Mouse (Mus musculus) limb, embryonic 13.5 days (tissue): ENCODE data around the gene Mthfr. TPM values are rescaled to one million over a fixed set of nuclear protein-coding genes. Genes with fewer than 3 reads are reported as not detected.

Experiments used
- ATAC-seq: fragments of 200-750 bp; cut with Nextera tagmentation; 2 replicates; pipeline ENCODE4 v1.8.0; 2017; ENCODE audit warnings: low read depth, moderate number of reproducible peaks, moderate TSS enrichment; ENCODE audit not compliant: low FRiP score
- H3K27ac ChIP-seq: fragments of 300-500 bp; sonication (generic); 2 replicates; pipeline ENCODE4 v1.5.1; 2015; ENCODE audit warnings: inconsistent platforms, mild to moderate bottlenecking, moderate library complexity
- H3K27me3 ChIP-seq: fragments of 300-500 bp; sonication (generic); 2 replicates; pipeline ENCODE4 v1.6.1; 2015; ENCODE audit warnings: mild to moderate bottlenecking, inconsistent platforms
- H3K36me3 ChIP-seq: fragments of 300-500 bp; sonication (generic); 2 replicates; pipeline ENCODE4 v1.6.1; 2015; ENCODE audit warnings: inconsistent platforms, mild to moderate bottlenecking, moderate library complexity
- H3K4me1 ChIP-seq: fragments of 300-500 bp; sonication (generic); 2 replicates; pipeline ENCODE4 v1.6.1; 2015; ENCODE audit warnings: inconsistent platforms
- H3K4me2 ChIP-seq: fragments of 300-500 bp; sonication (generic); replicated peaks from 2 replicates; pipeline ENCODE4 v1.6.1; 2015; ENCODE audit warnings: inconsistent platforms, mild to moderate bottlenecking, moderate library complexity
- H3K4me3 ChIP-seq: fragments of 300-500 bp; sonication (generic); 2 replicates; pipeline ENCODE4 v1.5.1; 2015; ENCODE audit warnings: moderate library complexity, mild to moderate bottlenecking, inconsistent platforms
- H3K9ac ChIP-seq: fragments of 300-500 bp; sonication (generic); 2 replicates; pipeline ENCODE4 v1.6.1; 2015; ENCODE audit warnings: mild to moderate bottlenecking, inconsistent platforms
- H3K9me3 ChIP-seq: fragments of 300-500 bp; sonication (generic); 2 replicates; pipeline ENCODE4 v1.6.1; 2016; ENCODE audit warnings: inconsistent platforms
- WGBS: fragments of 180-500 bp; shearing (Covaris S2); methylation state at CpG from one replicate; pipeline ENCODE4 v1.1.7; 2015; 5-methylcytosine and 5-hydroxymethylcytosine counted together
- polyA plus RNA-seq: library from polyadenylated mRNA; unstranded; fragments of >200 nt; fragmentation: Nextera tagmentation; extraction: Ambion mirVana; gene quantifications from 2 replicates; pipeline ENCODE4 v1.2.1, GENCODE M21; 2015

Gene Mthfr
- polyA plus RNA-seq = 24.3 and 24.9 TPM in 2 replicates

- Histone ChIP-seq H3K27me3 (no peaks in the 10 kb centered on the region), H3K27ac (peak within 1 kb of the TSS; percentile 85), H3K36me3 (peaks cover 31% of the 10 kb centered on the region), H3K4me2 (peak within 1 kb of the TSS; percentile 94), H3K9me3 (no peaks in the 10 kb centered on the region), H3K9ac (peak within 1 kb of the TSS; percentile 77), H3K4me1 (peaks cover 44% of the 10 kb centered on the region), H3K4me3 (peak within 1 kb of the TSS; percentile 81)
- under 1% methylated on average over 54 of the region's 54 CpGs for whole genome bisulfite sequencing
- ATAC-seq = peak; percentile 92
These were observed at the start of gene Mthfr, which contains the start of gene Clcn6 for GRCm38 (mm10) chr4:148038600-148039253. Mthfr (plus strand) TSS chr4:148039077. Clcn6 (minus strand) TSS chr4:148038821.

DNA sequence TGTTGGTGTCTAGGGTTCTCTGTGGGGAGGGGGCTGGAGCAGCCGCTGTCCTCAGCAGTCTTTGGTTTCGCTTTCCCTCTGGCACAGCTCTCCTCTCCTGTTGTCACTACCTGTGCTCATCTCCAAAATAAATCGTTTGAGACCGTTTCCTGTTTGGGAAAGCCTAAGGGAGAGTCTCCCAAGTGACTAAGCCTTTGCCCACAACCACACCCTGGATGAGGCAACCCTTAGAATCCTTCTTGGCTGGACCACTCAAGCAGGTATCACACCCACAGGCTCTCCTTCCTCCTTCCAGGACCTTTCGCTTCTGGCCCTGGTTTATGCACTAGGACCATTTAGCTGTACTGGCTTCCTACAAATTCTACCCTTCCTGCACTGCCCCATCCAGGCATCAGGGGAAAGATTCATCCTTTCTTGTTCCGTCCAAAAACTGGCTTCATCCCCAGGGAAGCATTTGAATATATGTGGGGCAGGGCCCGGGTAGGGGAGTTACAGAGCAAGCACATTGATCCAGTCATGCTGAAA lies 45.2 kb upstream of the Mthfr start:
- WGBS = 59% methylated on average over 7 of the region's 7 CpGs
- Histone ChIP-seq H3K36me3 (no peaks in the 10 kb centered on the region), H3K4me3 (no peak overlapping the region), H3K4me1 (no peaks in the 10 kb centered on the region), H3K27ac (no peak overlapping the region), H3K9ac (no peak overlapping the region), H3K4me2 (no peak overlapping the region), H3K9me3 (no peaks in the 10 kb centered on the region), H3K27me3 (no peaks in the 10 kb centered on the region)
- ATAC-seq = no peak

GRCm38 (mm10) chr4:147995311-147995710 lies 43.6 kb upstream of the Mthfr start:
- Histone ChIP-seq H3K4me1 (no peaks in the 10 kb centered on the region), H3K9me3 (no peaks in the 10 kb centered on the region), H3K27ac (no peak overlapping the region), H3K4me3 (no peak overlapping the region), H3K27me3 (no peaks in the 10 kb centered on the region), H3K36me3 (no peaks in the 10 kb centered on the region), H3K4me2 (no peak overlapping the region), H3K9ac (no peak overlapping the region)
- 80% methylated on average over 3 of the region's 3 CpGs for WGBS
- no peak for ATAC-seq

GRCm38 (mm10) chr4:148000202-148000772 lies 38.6 kb upstream of the Mthfr start, which contains the start of gene Nppa:
Nppa (plus strand) TSS chr4:148000722.
- ATAC-seq = no peak
- H3K27me3 ChIP-seq = no peaks in the 10 kb centered on the region
- H3K27ac ChIP-seq = no peak within 1 kb of the TSS
- no peak within 1 kb of the TSS for H3K4me3 ChIP-seq
- H3K36me3 ChIP-seq = peaks cover 11% of the 10 kb centered on the region
- H3K9ac ChIP-seq = no peak within 1 kb of the TSS
- 33% methylated on average over 12 of the region's 12 CpGs for WGBS
- no peaks in the 10 kb centered on the region for H3K9me3 ChIP-seq
- no peak within 1 kb of the TSS for H3K4me2 ChIP-seq
- no peaks in the 10 kb centered on the region for H3K4me1 ChIP-seq

DNA sequence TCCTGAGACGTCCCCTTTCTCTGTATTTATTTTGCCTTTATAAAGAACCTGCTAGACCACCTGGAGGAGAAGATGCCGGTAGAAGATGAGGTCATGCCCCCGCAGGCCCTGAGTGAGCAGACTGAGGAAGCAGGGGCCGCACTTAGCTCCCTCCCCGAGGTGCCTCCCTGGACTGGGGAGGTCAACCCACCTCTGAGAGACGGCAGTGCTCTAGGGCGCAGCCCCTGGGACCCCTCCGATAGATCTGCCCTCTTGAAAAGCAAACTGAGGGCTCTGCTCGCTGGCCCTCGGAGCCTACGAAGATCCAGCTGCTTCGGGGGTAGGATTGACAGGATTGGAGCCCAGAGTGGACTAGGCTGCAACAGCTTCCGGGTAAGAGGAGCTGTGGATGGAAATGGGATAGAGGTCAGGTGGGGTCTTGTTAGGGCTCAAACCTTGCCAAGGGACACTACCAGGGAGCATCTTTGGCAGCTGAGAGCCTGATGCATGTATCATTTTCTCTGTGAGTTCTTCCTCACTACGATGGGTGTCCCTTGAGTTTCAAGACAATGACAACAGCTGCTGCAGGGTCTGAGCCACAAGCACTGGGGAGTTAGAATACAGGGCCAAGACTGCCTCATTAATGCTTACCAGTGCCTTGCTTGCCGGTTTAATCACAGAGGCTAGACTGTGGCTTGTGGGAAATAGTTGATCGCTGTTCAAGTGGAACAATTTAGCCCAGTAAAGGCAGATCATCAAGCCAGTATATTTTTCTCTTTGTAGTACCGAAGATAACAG lies 37.7 kb upstream of the Mthfr start:
- no peaks in the 10 kb centered on the region for H3K27me3 ChIP-seq
- peaks cover 21% of the 10 kb centered on the region for H3K36me3 ChIP-seq
- H3K4me2 ChIP-seq = no peak overlapping the region
- no peak overlapping the region for H3K27ac ChIP-seq
- H3K4me3 ChIP-seq = no peak overlapping the region
- H3K4me1 ChIP-seq = no peaks in the 10 kb centered on the region
- no peaks in the 10 kb centered on the region for H3K9me3 ChIP-seq
- 80% methylated on average over 17 of the region's 17 CpGs for WGBS
- H3K9ac ChIP-seq = no peak overlapping the region
- no peak for ATAC-seq

DNA sequence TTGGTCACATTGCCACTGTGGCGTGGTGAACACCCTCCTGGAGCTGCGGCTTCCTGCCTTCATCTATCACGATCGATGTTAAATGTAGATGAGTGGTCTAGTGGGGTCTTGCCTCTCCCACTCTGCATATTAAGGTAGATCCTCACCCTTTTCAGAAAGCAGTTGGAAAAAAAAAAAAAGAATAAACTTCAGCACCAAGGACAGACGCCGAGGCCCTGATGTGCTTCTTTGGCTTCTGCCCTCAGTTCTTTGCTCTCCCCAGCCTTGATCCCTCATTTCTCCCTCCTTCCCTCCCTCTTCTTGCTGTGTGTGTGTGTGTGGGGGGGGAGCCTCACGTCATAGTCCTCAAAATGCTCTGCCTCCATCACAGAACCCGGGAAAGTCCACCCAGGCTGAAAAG lies 37.0 kb upstream of the Mthfr start:
- Histone ChIP-seq H3K9ac (no peak overlapping the region), H3K9me3 (no peaks in the 10 kb centered on the region), H3K36me3 (peaks cover 27% of the 10 kb centered on the region), H3K4me1 (no peaks in the 10 kb centered on the region), H3K27me3 (no peaks in the 10 kb centered on the region), H3K27ac (no peak overlapping the region), H3K4me2 (no peak overlapping the region), H3K4me3 (no peak overlapping the region)
- no peak for ATAC-seq
- WGBS = 50% methylated on average over 8 of the region's 8 CpGs

- WGBS = 52% methylated on average over 7 of the region's 7 CpGs
- H3K9me3 ChIP-seq = no peaks in the 10 kb centered on the region
- H3K36me3 ChIP-seq = peaks cover 52% of the 10 kb centered on the region
- H3K4me1 ChIP-seq = no peaks in the 10 kb centered on the region
- H3K4me2 ChIP-seq = no peak overlapping the region
- H3K9ac ChIP-seq = no peak overlapping the region
- H3K4me3 ChIP-seq = no peak overlapping the region
- no peak for ATAC-seq
- no peak overlapping the region for H3K27ac ChIP-seq
- no peaks in the 10 kb centered on the region for H3K27me3 ChIP-seq
These were observed 34.5 kb upstream of the Mthfr start for GRCm38 (mm10) chr4:148004361-148004760.

GRCm38 (mm10) chr4:148008412-148008811 lies 30.5 kb upstream of the Mthfr start:
- ATAC-seq = no peak
- peaks cover 93% of the 10 kb centered on the region for H3K36me3 ChIP-seq
- H3K4me2 ChIP-seq = no peak overlapping the region
- H3K27me3 ChIP-seq = no peaks in the 10 kb centered on the region
- H3K9ac ChIP-seq = no peak overlapping the region
- H3K27ac ChIP-seq = no peak overlapping the region
- no peaks in the 10 kb centered on the region for H3K4me1 ChIP-seq
- 84% methylated on average over 4 of the region's 4 CpGs for WGBS
- no peak overlapping the region for H3K4me3 ChIP-seq
- H3K9me3 ChIP-seq = no peaks in the 10 kb centered on the region

DNA sequence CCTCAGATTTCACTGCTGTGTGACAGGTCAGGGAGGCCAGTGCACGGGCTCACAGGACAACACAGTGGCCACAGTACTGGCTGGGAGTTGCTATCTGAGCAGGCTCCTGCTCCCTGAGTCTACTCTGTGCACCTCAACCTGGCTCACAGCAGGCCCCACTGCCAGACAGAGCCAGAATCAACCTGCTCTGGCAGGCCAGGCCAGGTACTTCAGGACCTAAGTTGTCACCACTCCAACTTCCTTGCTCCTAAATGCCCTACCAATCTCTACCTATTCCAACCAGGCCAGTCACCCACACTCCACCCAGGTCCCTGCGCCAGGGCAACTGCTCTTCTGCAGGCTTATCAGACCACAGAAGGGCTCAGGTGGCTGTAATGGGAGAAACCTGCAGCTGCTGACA lies 29.2 kb upstream of the Mthfr start:
- Histone ChIP-seq H3K9me3 (no peaks in the 10 kb centered on the region), H3K27me3 (no peaks in the 10 kb centered on the region), H3K9ac (no peak overlapping the region), H3K4me3 (no peak overlapping the region), H3K4me1 (no peaks in the 10 kb centered on the region), H3K4me2 (no peak overlapping the region), H3K27ac (no peak overlapping the region), H3K36me3 (peaks cover 99% of the 10 kb centered on the region)
- WGBS = 89% methylated on average over 2 of the region's 2 CpGs
- no peak for ATAC-seq

- 81% methylated on average over 3 of the region's 3 CpGs for WGBS
- Histone ChIP-seq H3K9me3 (no peaks in the 10 kb centered on the region), H3K9ac (no peak overlapping the region), H3K36me3 (peaks cover 99% of the 10 kb centered on the region), H3K4me3 (no peak overlapping the region), H3K4me2 (no peak overlapping the region), H3K4me1 (no peaks in the 10 kb centered on the region), H3K27me3 (no peaks in the 10 kb centered on the region), H3K27ac (no peak overlapping the region)
- no peak for ATAC-seq
These were observed 27.5 kb upstream of the Mthfr start for GRCm38 (mm10) chr4:148011332-148011731.

GRCm38 (mm10) chr4:148012216-148012615 lies 26.7 kb upstream of the Mthfr start:
- H3K36me3 ChIP-seq = peaks cover 99% of the 10 kb centered on the region

DNA sequence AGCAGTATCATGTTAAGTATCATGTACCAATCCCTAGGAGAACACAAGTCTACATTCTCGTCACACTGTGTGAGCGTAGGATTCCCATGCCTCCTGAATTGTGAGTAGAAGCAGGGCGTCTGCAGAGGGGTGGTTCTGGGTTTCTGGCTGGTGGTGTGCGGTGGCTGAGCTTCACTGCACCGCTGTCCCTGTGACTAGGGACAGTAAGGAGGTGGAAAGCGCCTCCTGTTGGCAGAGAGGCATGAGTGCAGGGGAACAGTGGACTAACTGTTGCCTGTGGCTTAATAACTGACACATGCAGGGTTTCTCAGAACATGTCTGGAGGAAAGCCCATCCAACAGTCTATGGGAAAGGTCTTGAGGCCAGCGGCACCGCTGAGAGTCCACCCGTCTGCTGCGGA lies 23.5 kb upstream of the Mthfr start:
- Histone ChIP-seq H3K4me2 (no peak overlapping the region), H3K9ac (no peak overlapping the region), H3K4me1 (no peaks in the 10 kb centered on the region), H3K27ac (no peak overlapping the region), H3K4me3 (no peak overlapping the region), H3K27me3 (no peaks in the 10 kb centered on the region), H3K36me3 (peaks cover 98% of the 10 kb centered on the region), H3K9me3 (no peaks in the 10 kb centered on the region)
- no peak for ATAC-seq
- WGBS = 80% methylated on average over 10 of the region's 10 CpGs

More at GRCm38 (mm10) chr4:148012216-148012615, 26.7 kb upstream of the Mthfr start:
- WGBS = 90% methylated on average over 4 of the region's 4 CpGs
- ATAC-seq = no peak
- Histone ChIP-seq H3K27me3 (no peaks in the 10 kb centered on the region), H3K27ac (no peak overlapping the region), H3K4me2 (no peak overlapping the region), H3K9me3 (no peaks in the 10 kb centered on the region), H3K9ac (no peak overlapping the region), H3K4me1 (no peaks in the 10 kb centered on the region), H3K4me3 (no peak overlapping the region)
